Mouse (Mus musculus) E14TG2a.4 (cell line): ENCODE data around the gene Fyttd1.

Source experiments
- CTCF ChIP-seq: conservative IDR thresholded peaks from 2 replicates; pipeline ENCODE4 v1.5.1; 2014; ENCODE audit warnings: low read length
- NANOG ChIP-seq: IDR thresholded peaks from 2 replicates; pipeline ENCODE4 v1.6.1; 2014; ENCODE audit warnings: borderline replicate concordance, low read length, mixed read lengths
- POU5F1 ChIP-seq: IDR thresholded peaks from 2 replicates; pipeline ENCODE4 v1.6.1; 2014; ENCODE audit warnings: low read length, borderline replicate concordance

GRCm38 (mm10) chr16:32870231-32870630, 7.1 kb upstream of the Fyttd1 start:
- TF ChIP-seq CTCF (no peak), POU5F1 (no peak), NANOG (no peak)
